Mouse (Mus musculus) cortical plate, adult 2 months (tissue): ENCODE measurements around the gene Tmem88. TPM values are rescaled to one million over a fixed set of nuclear protein-coding genes. Genes with fewer than 3 reads are reported as not detected.

Source experiments
- H3K27ac ChIP-seq: fragments of 200-500 bp; 2 replicates; pipeline ENCODE4 v1.5.1; 2012; ENCODE audit warnings: low read length, control low read depth, inconsistent platforms; ENCODE audit not compliant: insufficient read depth
- H3K4me1 ChIP-seq: fragments of 200-500 bp; 2 replicates; pipeline ENCODE4 v1.6.1; 2011; ENCODE audit warnings: low read length; ENCODE audit not compliant: control insufficient read depth, insufficient read depth
- H3K4me3 ChIP-seq: fragments of 200-500 bp; 2 replicates; pipeline ENCODE4 v1.5.1; 2011; ENCODE audit warnings: mild to moderate bottlenecking, low read length, control low read depth; ENCODE audit not compliant: insufficient read depth
- CTCF ChIP-seq: fragments of 200-500 bp; IDR thresholded peaks from 2 replicates; pipeline ENCODE4 v1.5.1; 2011; ENCODE audit warnings: mild to moderate bottlenecking, control low read depth, low read length; ENCODE audit not compliant: insufficient read depth; ENCODE audit errors: extremely low read depth
- POLR2A ChIP-seq: fragments of 200-500 bp; IDR thresholded peaks from 2 replicates; pipeline ENCODE4 v1.6.1; 2011; ENCODE audit warnings: mild to moderate bottlenecking, low read length, control low read depth; ENCODE audit not compliant: insufficient read depth; ENCODE audit errors: extremely low read depth
- polyA plus RNA-seq: library from polyadenylated mRNA; depleted of rRNA; stranded (reverse); fragments of >200 nt; gene quantifications from 2 replicates; pipeline ENCODE4 v1.2.3, GENCODE M21; 2012

Gene Tmem88
- polyA plus RNA-seq, 1 experiment: 6.8 TPM

GRCm38 (mm10) chr11:69417449-69418384 lies 19.7 kb upstream of the Tmem88 start:
- H3K4me3 ChIP-seq: peak overlapping the region; percentile 42
- peak overlapping the region; percentile 94 for H3K27ac ChIP-seq
- 0 out of 2 replicates have a peak, but pooled peaks cover 2% of the 10 kb centered on the region for H3K4me1 ChIP-seq
- peak; percentile 87 for TF ChIP-seq POLR2A
- TF ChIP-seq CTCF: no peak

- no peak for TF ChIP-seq POLR2A
- TF ChIP-seq CTCF: no peak
- Histone ChIP-seq H3K4me3 (peak overlapping the region; percentile 42; the same call in 1 of the 2 replicates), H3K4me1 (peaks cover 3% of the 10 kb centered on the region; the same call in 1 of the 2 replicates), H3K27ac (0 out of 2 replicates have a peak overlapping the region, but pooled peaks have one; percentile 31)
Measured at GRCm38 (mm10) chr11:69416921-69417448, 19.0 kb upstream of the Tmem88 start.

- H3K27ac ChIP-seq: no peak overlapping the region
- peak overlapping the region; percentile 68; the same call in 1 of the 2 replicates for H3K4me3 ChIP-seq
- H3K4me1 ChIP-seq: peaks cover 5% of the 10 kb centered on the region; the same call in 1 of the 2 replicates
- TF ChIP-seq CTCF (no peak), POLR2A (no peak)
Measured at GRCm38 (mm10) chr11:69416509-69416908, 18.5 kb upstream of the Tmem88 start.

GRCm38 (mm10) chr11:69415668-69416451 lies 17.8 kb upstream of the Tmem88 start:
- TF ChIP-seq CTCF (no peak), POLR2A (0 out of 2 replicates have a peak, but pooled peaks have one; percentile 11)
- Histone ChIP-seq H3K27ac (peak overlapping the region; percentile 49), H3K4me1 (peaks cover 5% of the 10 kb centered on the region; the same call in 1 of the 2 replicates), H3K4me3 (peak overlapping the region; percentile 68)

GRCm38 (mm10) chr11:69415327-69415667 lies 17.3 kb upstream of the Tmem88 start:
- Histone ChIP-seq H3K4me3 (peak overlapping the region; percentile 68), H3K4me1 (peaks cover 5% of the 10 kb centered on the region; the same call in 1 of the 2 replicates), H3K27ac (peak overlapping the region; percentile 49)
- TF ChIP-seq POLR2A (0 out of 2 replicates have a peak, but pooled peaks have one; percentile 21), CTCF (no peak)

- TF ChIP-seq CTCF: no peak
- TF ChIP-seq POLR2A: no peak
- H3K27ac ChIP-seq: no peak overlapping the region
- peak overlapping the region; percentile 68 for H3K4me3 ChIP-seq
- peaks cover 5% of the 10 kb centered on the region; the same call in 1 of the 2 replicates for H3K4me1 ChIP-seq
Measured at GRCm38 (mm10) chr11:69414421-69415326, 16.6 kb upstream of the Tmem88 start.

- peak within 1 kb of the TSS; percentile 63; the same call in 1 of the 2 replicates for H3K4me3 ChIP-seq
- H3K4me1 ChIP-seq: peaks cover 5% of the 10 kb centered on the region; the same call in 1 of the 2 replicates
- no peak within 1 kb of the TSS for H3K27ac ChIP-seq
- no peak for TF ChIP-seq POLR2A
- no peak for TF ChIP-seq CTCF
Measured at GRCm38 (mm10) chr11:69413221-69414181, 15.5 kb upstream of the Tmem88 start, which contains the start of gene Kdm6b. Gene Kdm6b, minus strand, starts transcription at chr11:69413675.

GRCm38 (mm10) chr11:69412548-69412947 lies 14.5 kb upstream of the Tmem88 start:
- peak overlapping the region; percentile 63; the same call in 1 of the 2 replicates for H3K4me3 ChIP-seq
- H3K27ac ChIP-seq: no peak overlapping the region
- H3K4me1 ChIP-seq: peaks cover 6% of the 10 kb centered on the region
- TF ChIP-seq CTCF (no peak), POLR2A (no peak)
